8 mouse cellular contexts compared by ENCODE assay signal in the genomic region with DNA sequence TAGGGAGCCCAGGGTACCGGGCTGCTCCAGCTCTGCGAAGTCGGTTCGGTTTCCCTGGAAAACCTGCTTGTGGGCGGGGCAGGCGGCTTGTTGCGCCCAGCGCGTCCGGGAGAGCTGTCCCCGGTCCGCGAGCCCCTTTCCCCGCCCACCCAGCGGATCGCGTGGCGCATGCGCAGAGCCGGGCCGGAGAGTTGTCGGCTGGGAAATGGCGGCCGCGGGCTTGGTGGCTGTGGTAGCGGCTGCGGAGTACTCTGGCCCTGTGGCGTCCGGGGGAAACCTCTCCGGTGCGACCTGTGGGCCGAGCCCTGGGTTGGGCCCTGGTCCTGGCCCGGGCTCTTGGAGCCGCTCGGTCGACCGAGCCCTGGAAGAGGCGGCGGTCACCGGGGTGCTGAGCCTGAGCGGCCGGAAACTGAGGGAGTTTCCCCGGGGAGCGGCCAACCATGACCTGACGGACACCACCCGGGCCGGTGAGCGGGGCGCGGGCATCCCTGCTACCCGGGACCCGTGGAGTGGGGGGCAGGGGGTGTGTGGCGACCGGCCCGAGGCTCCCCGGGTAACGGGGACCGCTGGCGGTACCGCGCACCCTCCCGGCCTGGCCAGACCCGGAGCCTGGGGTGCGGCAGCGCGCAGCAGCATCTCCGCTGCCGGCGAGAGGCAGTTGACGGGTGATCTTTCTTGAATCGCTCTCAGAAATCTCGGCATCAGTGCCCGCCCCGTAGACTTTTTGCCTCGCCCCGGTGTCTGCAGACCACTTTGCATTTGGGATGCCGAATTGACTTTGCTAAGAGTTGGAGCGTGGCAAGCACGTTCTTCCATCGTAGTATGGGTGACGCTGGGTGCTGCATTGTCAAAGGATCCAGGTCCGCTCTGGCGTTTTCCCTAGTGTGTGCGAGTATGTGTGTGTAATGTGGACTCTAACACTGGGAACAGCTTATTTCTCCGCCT. TPM values are rescaled to one million over a fixed set of nuclear protein-coding genes. Genes with fewer than 3 reads are reported as not detected.
DNase-seq lines count a peak whose midpoint lies in the region; ATAC-seq and TF ChIP-seq lines count a peak whose summit lies in the region.

A gene (plus strand): TSS at position 164 of the 945 bp plus-strand sequence.

- H3K4me1 ChIP-seq in forebrain, embryonic 15.5 days = peaks cover 21% of the 10 kb centered on the region
- H3K4me1 ChIP-seq in lung, adult 2 months (ENCODE audit: control insufficient read depth, insufficient read depth, low read length) = peaks cover 12% of the 10 kb centered on the region

- no peaks in the 10 kb centered on the region for H3K9me3 ChIP-seq in forebrain, embryonic 15.5 days

- no peaks in the 10 kb centered on the region for H3K36me3 ChIP-seq in forebrain, embryonic 15.5 days

- H3K27ac ChIP-seq in forebrain, embryonic 15.5 days (replicated peaks) = peak within 1 kb of the TSS; percentile 81

- peak; percentile 95 for ATAC-seq in forebrain, embryonic 15.5 days (replicated peaks)
- ATAC-seq in neutrophil, adult 5-6 weeks (ENCODE audit: extremely low read depth, insufficient number of reproducible peaks, low FRiP score, poor library complexity, severe bottlenecking) = peak; percentile 78

- under 1% methylated on average over 82 of the region's 85 CpGs for WGBS in forebrain, embryonic 15.5 days
- WGBS in lung, adult 2 months = under 1% methylated on average over 85 of the region's 85 CpGs

- H3K27me3 ChIP-seq in forebrain, embryonic 15.5 days = no peaks in the 10 kb centered on the region

- H3K9ac ChIP-seq in forebrain, embryonic 15.5 days (replicated peaks) = peak within 1 kb of the TSS; percentile 83

- TF ChIP-seq POLR2A in lung, adult 2 months (IDR thresholded peaks at IDR 0.05; ENCODE audit: borderline replicate concordance, extremely low read depth, low read depth, low read length) = peak; percentile 94

- intact Hi-C loops in heart, postnatal 25 days (cut with DNase I) = loop anchor here (5.0 kb wide), 1 partner anchor 33 kb away; no protein-coding TSS in a partner anchor

- peak; percentile 87 for DNase-seq in ES-CJ7 (ENCODE audit: low read depth, low spot score)
- DNase-seq in cerebellum, adult 11 months = peak; percentile 94
- peak; percentile 91 for DNase-seq in heart, postnatal 25 days (ENCODE audit: low spot score)
- peak; percentile 91 to 93 for DNase-seq in layer of hippocampus, adult 18-20 months (ENCODE audit: low spot score in 2 of 2)
- peak; percentile 96 for DNase-seq in lung, adult 2 months
- peak; percentile 87 for DNase-seq in thymus, adult 18-20 months

- TF ChIP-seq CTCF in lung, adult 2 months (IDR thresholded peaks at IDR 0.05; ENCODE audit: insufficient read depth, low read length) = no peak

- H3K4me3 ChIP-seq in forebrain, embryonic 15.5 days = peak within 1 kb of the TSS; percentile 73
- peak within 1 kb of the TSS; percentile 73 for H3K4me3 ChIP-seq in lung, adult 2 months (replicated peaks; ENCODE audit: extremely low read depth, low read depth, low read length)

- H3K4me2 ChIP-seq in forebrain, embryonic 15.5 days (replicated peaks) = peak within 1 kb of the TSS; percentile 56

RNA-seq across cellular contexts. Expression of the gene that starts here (rescaled TPM):
- polyA plus RNA-seq in forebrain, embryonic 15.5 days (2015; fragmentation: Nextera tagmentation; extraction: Ambion mirVana) = 36.5 and 39.4 TPM in 2 replicates
- total RNA-seq in heart, postnatal 25 days (2021) = 10 to 100 TPM; 25.9 to 27.2 TPM
- 10 to 100 TPM; 37.3 to 39.6 TPM for total RNA-seq in layer of hippocampus, adult 18-20 months (2021)
- polyA plus RNA-seq in lung, adult 2 months (2012; rRNA removed) = 28.7 and 40.3 TPM in 2 replicates
- total RNA-seq in neutrophil, adult 5-6 weeks (2017) = 64.3 and 67.0 TPM in 2 replicates

Comparison
In these comparisons a context has a peak if more than half of its experiments do, and no peak if none do; other contexts are left out.
1. Peak in every context shown above with its lines: DNase-seq, ATAC-seq, H3K4me3 ChIP-seq and H3K27ac ChIP-seq.